Mouse (Mus musculus) NIH3T3 (cell line): ENCODE results near the gene Cotl1.

Experiments used
- DNase-seq: peaks from one replicate; pipeline ENCODE4 v3.0.0-alpha.2; 2012; ENCODE audit warnings: low read depth

Gene Cotl1

DNA sequence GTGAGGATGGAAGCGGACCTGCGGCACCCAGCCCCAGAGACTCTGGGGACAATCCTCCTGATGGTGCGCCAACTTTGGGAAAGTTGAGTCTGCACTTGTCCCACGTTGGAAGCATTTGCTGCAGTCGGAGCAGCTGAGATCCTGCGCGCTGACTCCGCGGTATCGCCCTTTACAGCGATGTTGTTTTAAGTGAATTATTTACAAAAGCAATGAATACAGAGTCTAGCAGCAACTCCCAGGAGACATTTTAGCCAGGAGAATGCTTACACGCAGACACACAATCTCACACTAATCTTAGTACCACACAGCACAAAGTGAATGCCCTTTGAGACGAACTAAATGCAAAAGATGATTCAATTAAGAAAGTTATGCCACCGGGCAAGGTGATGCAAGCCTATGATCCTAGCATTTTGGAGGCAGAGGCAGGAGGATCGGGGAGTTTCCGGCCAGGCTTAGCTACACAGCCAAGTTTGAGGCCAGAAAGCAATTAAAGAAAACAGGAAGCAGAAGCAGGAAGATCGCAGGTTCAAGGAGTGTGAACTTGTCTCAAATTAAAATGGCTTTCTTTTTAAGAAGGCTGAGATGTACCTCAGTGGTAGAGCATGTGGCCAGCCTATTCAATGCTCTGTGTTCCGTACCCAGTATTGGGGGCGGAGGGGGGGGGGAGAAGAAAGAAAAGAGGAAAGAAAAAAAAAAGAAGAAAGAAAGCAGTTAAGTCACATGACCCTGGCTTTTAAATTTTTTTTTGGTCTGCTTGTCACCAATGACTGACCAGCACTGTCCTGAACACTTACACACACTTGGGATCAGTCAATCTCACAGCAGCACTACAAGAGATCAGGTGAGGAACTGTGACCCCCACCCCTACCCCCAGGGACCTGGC, 2.0 kb downstream of the Cotl1 start:
- no peak for DNase-seq

DNA sequence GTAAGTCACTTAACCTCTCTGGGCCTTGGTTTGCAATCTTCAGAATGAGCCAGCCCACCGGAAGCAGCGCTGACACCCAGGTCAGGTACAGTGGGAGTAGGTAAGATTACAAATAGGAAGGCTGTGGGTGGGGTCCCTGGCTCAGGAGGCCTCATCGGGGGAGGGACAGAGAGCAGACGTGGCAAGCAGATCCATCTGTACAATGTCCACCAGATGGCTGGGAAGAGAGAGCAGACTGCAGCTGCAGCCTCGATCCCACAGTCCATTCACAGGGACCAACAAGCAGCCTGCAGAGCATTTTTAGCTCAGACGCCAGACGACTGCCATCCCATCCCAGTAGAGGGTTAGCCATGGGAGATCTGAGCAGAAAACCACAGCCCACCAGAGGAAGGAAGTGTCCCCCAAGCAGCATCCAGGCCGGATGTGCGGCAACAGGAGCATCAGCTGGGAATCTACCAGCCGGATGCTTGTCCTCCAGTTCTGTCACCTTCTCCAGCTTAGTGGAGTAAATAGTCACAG, 2.7 kb downstream of the Cotl1 start:
- no peak for DNase-seq

GRCm38 (mm10) chr8:119836831-119837230, 3.5 kb downstream of the Cotl1 start:
- DNase-seq, result no peak

DNA sequence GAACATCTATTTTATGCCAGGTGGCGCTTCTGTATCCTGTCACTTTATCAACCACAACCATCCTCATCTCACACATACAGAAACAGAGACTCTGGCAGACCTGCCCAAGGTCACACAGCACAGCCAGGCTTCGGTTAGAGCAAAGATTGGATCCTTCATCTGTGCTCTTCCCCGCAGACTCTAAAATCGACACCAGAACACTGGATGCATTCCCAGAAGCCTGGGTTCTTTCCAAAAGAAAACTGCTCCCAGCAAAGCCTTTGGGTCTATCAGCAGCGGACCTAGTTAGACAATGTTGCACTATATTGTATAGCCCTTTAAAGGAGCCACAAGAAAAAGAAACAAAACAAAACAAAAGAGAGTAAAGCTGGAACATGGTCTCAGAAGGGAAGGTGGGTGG, 5.1 kb downstream of the Cotl1 start:
- DNase-seq, result no peak

DNA sequence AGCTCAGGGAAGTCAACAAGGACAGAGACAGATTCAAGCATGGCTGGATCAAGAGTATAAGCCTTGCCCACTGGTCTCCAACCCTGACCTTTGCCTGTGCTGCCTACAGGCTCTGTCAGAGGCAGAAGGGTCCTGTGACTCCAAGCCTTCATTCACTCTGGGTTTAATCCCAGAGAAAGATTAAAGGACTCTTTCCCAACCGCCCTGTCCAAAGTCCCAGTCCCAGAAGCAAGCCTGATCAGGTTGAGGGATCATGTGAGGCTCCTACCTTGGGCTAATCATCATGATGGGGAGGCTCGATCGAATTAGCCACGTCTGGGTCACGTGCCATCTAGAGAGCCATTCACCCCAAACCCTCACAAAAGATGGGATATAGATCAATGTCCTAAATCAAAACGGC, 5.7 kb downstream of the Cotl1 start:
- DNase-seq, result no peak

DNA sequence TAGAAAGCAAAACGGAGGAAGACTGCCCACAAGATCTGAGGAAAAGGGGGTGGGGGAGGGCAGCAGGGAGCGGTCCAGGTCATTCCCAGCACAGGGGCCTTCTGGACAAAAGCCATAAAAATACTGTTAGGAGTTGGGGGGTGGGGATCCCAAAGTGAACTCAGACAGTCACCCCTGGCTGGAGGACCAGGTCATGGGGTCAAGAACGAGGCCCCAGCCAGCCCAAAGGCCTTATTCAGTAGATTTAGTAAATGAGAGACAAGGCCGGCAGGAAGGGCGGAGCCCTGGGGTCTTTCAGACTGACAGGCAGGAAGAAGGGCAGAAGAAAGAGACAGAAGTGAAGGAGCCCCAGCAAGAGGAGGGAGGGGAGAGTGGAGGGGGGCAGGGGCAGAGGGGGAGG, 7.4 kb downstream of the Cotl1 start:
- no peak for DNase-seq

DNA sequence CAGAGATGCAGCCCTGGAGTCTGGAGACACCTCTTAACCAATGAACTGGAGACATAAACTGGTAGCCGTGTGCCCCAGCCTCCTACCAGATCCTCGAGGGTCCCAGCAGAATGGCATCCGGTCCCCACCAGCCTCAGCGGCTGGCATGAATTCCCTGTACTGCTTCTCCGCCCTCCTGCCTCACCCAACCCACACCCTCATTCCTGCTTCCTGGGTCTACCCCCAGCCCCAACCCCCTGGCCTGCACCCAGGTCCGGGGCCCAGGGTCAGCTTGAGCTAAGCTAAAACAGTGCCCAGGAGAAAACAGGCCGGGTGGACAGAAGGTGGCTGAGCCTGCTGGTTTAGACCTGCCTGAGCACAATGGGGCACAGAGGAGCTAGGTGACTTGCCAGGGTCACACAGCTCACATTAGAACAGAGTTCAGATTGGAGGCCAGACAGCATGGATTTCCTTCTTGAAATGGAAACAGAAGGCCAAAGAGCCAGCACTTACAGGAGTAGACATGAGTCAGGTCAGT, 8.2 kb downstream of the Cotl1 start:
- no peak for DNase-seq

- peak; percentile 31 for DNase-seq
These were observed 8.9 kb downstream of the Cotl1 start for GRCm38 (mm10) chr8:119831336-119831995.

- no peak for DNase-seq
These were observed 9.8 kb downstream of the Cotl1 start for GRCm38 (mm10) chr8:119830589-119830988.

DNA sequence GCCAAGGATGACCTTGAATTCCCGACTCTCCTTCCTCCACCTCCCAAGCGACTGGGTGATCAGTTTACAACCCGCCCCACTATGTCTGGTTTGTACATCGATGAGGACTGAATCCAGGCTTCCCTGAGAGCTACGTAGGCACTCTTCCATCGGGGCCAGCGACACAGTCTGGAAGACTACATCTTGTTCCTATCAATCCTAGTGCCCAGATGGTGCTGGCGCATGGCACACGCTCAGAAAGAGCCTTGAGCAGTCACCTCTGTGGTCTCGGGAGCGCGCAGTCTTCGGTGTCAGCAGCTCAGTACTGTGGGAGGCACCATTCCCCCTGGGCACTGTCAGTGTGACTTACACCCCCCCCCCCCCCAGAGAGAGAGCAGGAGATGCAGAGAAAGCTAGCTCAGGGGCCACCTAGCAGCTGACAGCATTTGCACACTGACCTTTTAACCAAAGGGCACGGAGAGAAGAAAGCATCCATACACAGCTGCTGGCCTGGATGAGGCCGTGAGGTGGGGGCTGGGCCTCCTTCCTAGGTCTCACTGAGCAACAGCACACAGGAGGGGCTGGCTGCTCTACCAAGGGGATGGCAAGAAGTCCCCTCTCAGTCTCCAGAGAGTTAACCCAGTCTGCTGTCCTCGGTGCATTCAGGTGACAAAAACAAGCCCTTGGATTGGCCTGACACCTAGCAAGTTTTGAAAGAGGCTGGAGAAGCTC, 10.3 kb downstream of the Cotl1 start:
- DNase-seq, result no peak

- DNase-seq, result no peak
These were observed 10.9 kb downstream of the Cotl1 start for GRCm38 (mm10) chr8:119829420-119829819.

- no peak for DNase-seq
These were observed 11.3 kb downstream of the Cotl1 start for GRCm38 (mm10) chr8:119829015-119829414.

DNA sequence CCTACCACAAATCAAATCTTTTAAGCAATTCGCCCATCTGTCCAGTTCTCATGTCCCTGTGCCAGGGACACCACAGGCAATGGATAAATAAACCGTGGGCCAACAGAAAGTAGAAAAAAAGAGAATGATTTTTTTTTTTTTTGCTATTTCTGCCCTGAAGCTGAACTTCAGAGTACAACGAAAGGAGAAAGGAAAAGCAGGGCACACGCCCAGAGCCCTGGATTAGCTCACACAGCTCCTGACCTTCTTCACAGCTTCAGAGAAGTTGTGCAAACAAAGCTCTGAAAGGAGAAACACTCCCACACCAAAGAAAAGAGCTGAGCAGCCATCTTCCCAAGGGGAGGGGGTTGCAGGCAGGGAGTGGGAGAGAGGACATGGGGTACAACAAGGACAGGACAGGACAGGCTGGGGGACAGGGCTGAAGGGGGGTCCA, 12.6 kb downstream of the Cotl1 start:
- DNase-seq, result no peak

DNA sequence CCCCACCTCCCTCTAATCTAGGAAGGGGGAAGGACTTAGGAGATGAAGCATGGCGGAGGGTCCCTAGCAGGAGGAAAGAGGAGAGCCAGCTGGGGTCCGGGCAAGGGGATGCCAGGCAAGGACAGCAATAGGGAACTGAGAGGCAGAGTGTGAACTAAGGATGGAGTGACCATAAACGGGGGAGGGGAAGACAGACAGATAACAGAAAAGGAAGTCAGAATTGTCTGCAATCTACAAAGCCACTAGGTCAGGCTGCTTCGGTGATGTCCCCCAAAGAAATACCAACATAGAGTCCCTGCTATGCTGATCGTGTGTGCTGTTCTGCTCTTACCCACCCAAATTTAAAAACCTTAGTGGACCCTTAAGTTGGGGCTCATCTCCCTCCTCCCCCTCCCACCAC, 13.4 kb downstream of the Cotl1 start:
- DNase-seq, result no peak

- DNase-seq, result no peak
These were observed 14.2 kb downstream of the Cotl1 start for GRCm38 (mm10) chr8:119825950-119826730.

- peak; percentile 78 for DNase-seq
These were observed 15.5 kb downstream of the Cotl1 start for GRCm38 (mm10) chr8:119824809-119825273.

- DNase-seq, result no peak
These were observed 16.2 kb downstream of the Cotl1 start for GRCm38 (mm10) chr8:119824100-119824499.

GRCm38 (mm10) chr8:119823278-119823677, 17.1 kb downstream of the Cotl1 start:
- no peak for DNase-seq

- DNase-seq, result no peak
These were observed 18.7 kb downstream of the Cotl1 start for GRCm38 (mm10) chr8:119821691-119822090.

- no peak for DNase-seq
These were observed 20.4 kb downstream of the Cotl1 start for GRCm38 (mm10) chr8:119819976-119820375.

GRCm38 (mm10) chr8:119819316-119819715, 21.0 kb downstream of the Cotl1 start:
- no peak for DNase-seq
